Mouse (Mus musculus) 416B (cell line): ENCODE results near the gene AC140267.1.

ENCODE experiments used
- DNase-seq: peaks from one replicate; pipeline ENCODE4 v3.0.0; 2011; ENCODE audit warnings: low read depth

The AC140267.1 gene

DNA sequence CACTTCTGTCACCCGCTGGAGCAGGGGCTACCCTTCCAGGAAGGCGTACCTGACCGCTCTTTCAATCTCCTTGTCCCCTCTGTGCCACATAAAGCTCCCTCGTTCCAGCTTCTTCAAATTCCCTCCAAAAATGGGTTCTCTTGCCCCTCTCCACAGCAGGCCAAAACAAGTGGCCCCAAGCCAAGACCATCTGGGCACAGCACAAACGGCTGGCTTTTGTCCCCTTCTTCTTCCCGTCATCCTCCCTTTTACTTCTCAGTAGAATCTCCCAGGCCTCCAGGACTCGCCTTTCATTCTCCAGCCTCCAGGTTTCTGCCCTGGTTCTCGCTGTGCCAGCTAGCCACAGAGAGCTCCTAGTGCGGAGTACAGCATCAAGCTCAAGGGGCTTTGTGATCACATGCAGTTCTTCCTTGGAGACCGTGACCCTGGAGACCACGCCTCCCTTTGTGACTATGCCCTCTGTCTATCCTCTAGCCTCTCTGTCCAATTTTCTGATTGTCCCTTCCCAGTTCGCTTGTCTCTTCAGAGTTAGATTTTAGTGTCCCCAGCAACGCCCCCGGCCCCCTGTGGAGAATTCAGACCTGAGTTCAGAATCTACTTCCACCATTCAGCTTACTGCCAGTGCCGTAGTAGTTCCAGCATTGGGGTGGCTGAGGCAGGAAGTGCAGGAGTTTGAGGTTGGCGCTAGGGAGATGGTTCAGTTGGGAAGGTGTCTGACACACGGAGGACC, 7.4 kb upstream of the AC140267.1 start:
- no peak for DNase-seq

GRCm38 (mm10) chr15:80232331-80232730, 3.3 kb upstream of the AC140267.1 start:
- no peak for DNase-seq

- no peak for DNase-seq
These were observed 2.6 kb upstream of the AC140267.1 start for GRCm38 (mm10) chr15:80233053-80233452.

DNA sequence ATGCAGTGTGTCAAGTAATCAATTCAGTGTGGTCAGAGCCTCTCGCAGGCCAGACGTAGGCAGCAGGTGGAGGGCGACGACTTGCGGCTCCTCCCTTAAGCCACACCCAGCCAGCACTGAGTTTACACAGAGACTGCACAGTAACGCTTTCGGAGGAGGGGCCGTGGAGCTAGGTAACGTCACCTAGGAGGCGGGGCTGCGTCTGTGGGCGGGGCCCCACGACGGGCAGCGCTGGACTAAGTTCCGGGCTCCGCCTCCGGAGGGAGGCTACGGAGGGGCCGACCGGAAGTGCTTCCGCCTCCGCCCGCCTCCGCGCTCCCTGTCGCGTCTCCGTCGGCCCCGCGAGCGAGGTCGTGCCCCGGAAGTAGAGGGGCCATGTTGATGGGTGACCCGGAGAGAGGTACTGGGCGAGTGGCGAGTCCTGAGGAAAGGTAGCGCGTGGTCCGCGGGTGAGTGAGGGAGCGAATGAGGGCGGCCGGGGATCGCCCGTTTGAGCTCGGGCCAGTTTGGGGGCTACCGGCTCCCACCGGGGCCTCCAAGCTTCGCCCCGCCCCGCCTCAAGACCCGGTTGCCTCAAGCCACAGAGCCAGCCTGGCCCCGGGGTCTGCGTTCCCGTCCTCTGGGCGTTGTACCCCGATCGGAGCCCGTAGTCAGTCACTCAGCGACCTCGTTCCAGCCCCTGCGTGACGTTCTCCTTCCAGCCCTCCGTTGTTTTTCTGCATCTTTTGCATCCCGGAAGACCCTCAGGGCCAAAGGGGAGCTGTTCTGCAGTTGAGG, 1.7 kb upstream of the AC140267.1 start, which contains the start of gene Mief1:
Mief1 (plus strand) TSS at position 286 of the 777 bp plus-strand sequence.
- peak; percentile 98 for DNase-seq

- DNase-seq = no peak
These were observed 12.5 kb downstream of the AC140267.1 start for GRCm38 (mm10) chr15:80248135-80248534.

GRCm38 (mm10) chr15:80248596-80248995, 13.0 kb downstream of the AC140267.1 start:
- DNase-seq = no peak

GRCm38 (mm10) chr15:80249672-80250071, 14.0 kb downstream of the AC140267.1 start:
- DNase-seq = no peak

DNA sequence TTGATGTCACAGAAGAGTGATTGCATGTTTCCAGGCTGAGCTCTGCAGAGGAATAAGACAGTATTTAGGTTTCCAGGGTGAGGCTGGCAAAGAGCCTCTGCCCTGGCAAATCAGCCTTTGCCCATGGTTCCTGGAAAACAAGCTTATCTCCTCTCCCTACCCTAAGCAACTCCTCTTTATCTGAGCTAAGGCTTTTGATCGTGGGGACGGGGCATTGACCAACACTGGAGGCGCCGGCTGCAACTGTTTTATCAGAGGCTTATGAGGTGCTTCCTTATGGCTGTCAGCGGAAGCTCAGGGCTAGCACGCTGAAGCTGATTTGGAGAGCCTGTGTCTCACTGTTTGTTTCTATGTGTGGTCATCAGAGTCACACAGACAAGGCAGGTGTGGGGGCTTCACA, 15.0 kb downstream of the AC140267.1 start:
- DNase-seq = no peak

DNA sequence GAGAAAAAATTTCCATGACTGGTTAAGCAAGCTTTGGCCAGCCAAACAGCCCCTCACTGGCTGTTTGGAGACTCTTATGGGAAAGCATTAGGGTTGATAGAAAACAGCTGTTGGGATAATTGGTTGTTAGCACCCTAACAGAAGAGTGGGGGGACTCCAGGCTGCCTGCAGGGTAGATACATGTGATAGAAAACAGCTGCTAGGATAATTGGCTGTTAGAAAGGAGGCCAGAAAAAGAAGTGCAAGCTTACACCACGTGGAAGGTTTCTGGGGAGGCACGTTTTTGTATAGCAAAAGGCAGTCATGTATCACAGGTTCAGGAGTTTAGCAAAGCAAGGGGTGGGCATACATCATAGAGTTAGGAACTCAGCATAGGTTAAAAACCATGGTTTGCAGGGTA, 17.9 kb downstream of the AC140267.1 start:
- no peak for DNase-seq

- DNase-seq = peak; percentile 77
These were observed 18.6 kb downstream of the AC140267.1 start for GRCm38 (mm10) chr15:80254207-80254606.

DNA sequence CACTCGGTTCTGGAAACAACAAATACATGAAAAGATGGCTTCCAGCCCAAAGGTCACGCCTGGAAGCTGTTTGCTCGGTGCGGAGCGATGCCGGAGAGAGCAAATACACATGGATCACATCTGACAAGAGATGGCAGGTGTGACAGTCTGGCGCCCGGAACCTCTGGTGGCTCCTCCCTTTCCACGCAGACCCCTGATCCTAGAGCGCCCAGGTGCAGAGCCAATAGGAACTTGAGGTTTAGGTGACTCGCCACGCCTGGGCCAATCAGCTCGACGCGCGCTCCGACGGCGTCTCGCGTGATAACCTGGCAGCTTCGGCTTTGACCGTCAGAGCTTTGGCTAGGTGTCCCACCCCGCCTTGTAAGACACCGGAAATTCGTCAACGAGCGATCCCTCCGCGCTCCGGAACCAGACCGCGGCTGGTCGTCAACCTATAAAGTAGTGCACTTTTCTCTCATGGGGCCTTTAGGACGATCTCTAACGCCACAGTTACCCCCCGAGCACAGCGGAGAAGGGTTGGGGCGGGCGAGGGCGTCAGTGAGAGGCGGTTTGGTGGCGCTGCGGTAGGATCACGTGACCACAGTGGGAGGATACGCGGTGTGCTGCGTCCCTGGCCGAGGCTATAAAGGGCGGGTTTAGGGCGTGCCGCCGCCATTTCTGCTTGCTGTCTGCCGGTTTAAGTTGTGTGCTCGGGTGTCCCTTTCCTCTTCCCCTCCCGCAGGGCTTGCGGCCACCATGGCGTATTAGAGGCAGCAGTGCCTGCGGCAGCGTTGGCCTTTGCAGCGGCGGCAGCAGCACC, 19.4 kb downstream of the AC140267.1 start, which contains the start of gene Atf4:
Atf4 (plus strand) TSS at position 338 of the 799 bp plus-strand sequence.
- peak; percentile 100 for DNase-seq

DNA sequence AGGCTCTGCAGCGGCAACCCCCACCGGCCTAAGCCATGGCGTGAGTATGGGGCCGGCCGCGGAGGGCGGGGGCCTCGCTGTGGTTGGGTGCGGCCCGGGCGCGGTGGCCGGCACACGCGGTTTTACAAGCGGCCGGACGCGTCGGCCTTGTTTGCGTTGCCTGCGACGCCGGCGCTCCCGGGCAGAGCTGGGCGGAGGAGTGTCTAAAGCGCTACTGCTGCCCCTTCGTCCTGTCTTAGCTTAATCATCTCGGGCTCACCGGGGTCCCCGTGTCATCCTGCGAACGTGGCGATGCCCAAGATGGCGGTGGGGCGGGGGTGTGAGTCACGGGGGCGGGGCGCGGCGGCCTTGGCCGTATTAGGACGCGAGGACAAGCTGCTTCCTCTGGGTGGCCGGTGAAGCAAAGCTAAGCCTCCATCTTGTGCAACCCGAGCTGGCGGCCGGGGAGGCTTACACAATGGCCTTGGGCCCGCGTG, 20.0 kb downstream of the AC140267.1 start:
- peak; percentile 94 for DNase-seq

DNA sequence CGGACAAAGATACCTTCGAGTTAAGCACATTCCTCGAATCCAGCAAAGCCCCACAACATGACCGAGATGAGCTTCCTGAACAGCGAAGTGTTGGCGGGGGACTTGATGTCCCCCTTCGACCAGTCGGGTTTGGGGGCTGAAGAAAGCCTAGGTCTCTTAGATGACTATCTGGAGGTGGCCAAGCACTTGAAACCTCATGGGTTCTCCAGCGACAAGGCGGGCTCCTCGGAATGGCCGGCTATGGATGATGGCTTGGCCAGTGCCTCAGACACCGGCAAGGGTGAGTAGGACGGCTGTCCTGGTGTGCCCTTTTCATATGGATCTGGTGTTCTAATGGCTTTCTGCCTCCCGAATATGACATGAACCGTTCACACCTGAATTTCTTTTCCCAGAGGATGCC, 20.6 kb downstream of the AC140267.1 start:
- DNase-seq = no peak

- DNase-seq = no peak
These were observed 21.3 kb downstream of the AC140267.1 start for GRCm38 (mm10) chr15:80256656-80257601.

- peak; percentile 36 for DNase-seq
These were observed 22.1 kb downstream of the AC140267.1 start for GRCm38 (mm10) chr15:80257602-80258239.

DNA sequence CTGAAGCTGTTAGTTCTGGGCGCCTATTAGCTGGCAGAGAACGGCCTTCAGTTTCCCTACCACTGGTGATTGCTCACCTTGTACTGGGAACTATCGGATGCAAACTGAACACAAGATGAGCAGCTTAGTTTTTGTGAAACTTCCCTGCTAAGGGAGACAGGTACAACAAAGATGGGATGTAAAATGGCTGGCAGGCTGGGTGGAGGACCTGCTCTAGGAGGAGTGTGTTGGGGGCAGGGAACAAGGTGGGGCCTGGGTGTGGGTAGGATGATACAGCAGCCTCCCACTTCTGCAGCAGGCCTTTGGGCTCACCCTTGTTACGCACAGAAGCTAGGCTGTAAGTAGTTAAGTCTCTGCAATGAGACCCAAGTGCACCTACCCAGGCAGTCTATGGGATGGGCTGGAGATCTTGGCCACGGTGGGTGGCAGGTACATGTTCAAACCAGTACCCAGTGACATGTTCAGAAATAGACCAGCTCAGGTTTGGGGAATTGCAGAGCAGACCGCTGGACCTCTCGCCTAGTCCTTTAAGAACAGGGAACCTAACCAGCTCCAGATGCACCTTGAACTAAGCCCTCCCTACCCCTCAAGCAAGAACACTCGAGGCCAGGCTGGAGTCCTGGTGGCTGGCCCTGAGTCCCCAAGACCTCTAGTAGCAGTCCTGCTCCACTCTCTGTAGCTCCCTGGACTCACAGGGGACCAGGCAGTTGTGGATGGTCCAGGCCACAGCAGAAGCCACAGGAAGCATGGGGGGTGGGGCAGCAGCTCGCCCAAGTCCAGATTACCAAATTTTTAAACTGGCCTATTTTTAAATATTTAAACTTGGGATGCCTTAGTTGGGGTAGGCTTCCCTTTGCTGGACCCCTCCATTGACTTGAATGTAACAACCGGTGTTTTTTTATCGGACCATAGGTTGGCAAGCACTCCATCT, 22.9 kb downstream of the AC140267.1 start:
- DNase-seq = peak; percentile 66

- no peak for DNase-seq
These were observed 23.9 kb downstream of the AC140267.1 start for GRCm38 (mm10) chr15:80259406-80260045.

DNA sequence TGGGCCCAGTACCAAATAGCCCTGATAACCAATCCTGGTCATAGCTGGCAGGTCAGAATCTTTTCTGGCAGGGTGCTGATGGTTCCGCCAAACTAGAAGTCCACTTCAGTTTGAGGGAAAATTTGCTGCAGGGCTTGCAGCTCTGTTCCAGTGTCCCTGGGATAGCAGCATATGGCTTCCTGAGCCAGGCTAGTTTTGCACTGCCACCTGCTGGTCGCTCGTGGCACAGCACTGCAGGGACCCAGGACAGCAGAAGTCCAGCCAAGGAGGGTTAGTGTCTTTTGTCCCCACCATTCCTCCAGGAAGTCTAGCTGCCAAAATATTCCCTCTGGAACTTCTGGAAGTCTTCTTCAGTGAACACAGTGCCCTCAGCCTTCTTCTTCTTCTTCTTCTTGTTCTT, 25.0 kb downstream of the AC140267.1 start:
- peak; percentile 81 for DNase-seq

- no peak for DNase-seq
These were observed 25.5 kb downstream of the AC140267.1 start for GRCm38 (mm10) chr15:80261100-80261499.
